Mouse (Mus musculus) spleen, embryonic (tissue): ENCODE data around the gene Rpl13.

Source experiments
- CTCF ChIA-PET: fragments of 350-600 bp; sonication (Branson Sonifier 250); formaldehyde crosslinking; loops from one replicate; lab custom pipeline; 2022; lab: Charles Lee

The Rpl13 gene

GRCm38 (mm10) chr8:123106531-123106930 is 4.4 kb downstream of the Rpl13 start:
- CTCF ChIA-PET = interaction anchor here (0.6 to 0.9 kb wide), 3 partner anchors 87 to 232 kb away, joined by 3 to 4 read pairs (median 4); no protein-coding TSS in a partner anchor

DNA sequence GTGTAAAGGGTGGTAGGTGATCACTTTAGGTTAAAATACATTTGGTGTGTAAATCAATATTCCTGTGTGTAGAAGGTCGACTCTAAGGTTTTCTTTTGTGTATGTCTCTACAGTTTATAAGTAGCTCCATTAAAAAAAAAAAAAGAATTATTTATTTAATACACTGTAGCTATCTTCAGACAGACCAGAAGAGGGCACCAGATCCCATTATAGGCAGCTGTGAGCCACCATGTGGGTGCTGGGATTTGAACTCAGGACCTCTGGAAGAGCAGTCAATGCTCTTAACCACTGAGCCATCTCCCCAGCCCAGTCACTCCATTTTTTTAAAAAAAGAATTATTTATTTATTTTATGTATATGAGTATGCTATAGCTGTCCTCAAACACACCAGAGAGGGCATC is 5.9 kb downstream of the Rpl13 start:
- CTCF ChIA-PET = interaction anchor here (0.7 to 1.1 kb wide), 2 partner anchors 10 to 12 kb away, joined by 4 to 8 read pairs; no protein-coding TSS in a partner anchor

DNA sequence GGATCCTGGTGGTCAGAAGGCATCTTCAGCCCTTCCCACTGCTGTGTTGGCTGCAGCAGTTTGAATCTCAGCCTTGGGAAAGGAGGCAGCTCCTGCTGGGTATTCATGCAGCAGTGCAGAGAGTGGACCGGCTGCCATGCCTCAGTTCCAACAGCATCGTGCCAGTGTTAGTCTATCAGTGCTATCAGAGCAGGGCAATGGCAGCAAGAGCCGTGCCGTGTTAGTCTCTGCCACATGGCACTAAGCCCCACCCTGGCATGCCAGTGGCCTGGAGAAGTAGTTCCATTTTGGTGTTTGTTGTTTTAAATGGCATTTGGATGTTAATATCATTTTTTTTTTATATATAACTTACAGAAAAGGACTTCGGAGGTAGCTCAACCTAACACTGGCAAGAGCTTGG is 6.8 kb downstream of the Rpl13 start:
- CTCF ChIA-PET = interaction anchor here (0.7 kb wide), 1 partner anchor 1644 kb away, joined by 3 read pairs; no protein-coding TSS in a partner anchor

DNA sequence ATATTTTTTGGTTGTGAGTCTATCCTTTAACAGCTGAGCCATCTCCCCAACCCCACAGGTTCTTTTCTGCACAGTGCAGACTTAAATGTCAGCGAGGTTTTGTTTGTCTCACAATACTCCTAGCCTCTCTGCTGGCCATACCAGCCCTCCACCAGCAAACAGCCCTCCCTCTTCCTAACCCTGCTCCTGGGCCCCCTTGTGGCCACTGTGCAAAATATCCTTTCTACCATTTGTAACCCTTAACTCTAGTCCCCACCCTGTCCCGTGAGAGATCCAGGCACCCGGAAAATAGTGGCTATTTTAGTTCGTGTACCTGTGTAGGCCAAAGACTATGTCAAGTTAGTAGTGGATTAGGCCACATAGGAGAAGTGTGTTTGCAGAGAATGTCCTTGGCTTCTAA is 8.5 kb downstream of the Rpl13 start:
- CTCF ChIA-PET = interaction anchor here (0.5 to 0.9 kb wide), 4 partner anchors 15 to 444 kb away, joined by 4 to 19 read pairs (median 5); no protein-coding TSS in a partner anchor

DNA sequence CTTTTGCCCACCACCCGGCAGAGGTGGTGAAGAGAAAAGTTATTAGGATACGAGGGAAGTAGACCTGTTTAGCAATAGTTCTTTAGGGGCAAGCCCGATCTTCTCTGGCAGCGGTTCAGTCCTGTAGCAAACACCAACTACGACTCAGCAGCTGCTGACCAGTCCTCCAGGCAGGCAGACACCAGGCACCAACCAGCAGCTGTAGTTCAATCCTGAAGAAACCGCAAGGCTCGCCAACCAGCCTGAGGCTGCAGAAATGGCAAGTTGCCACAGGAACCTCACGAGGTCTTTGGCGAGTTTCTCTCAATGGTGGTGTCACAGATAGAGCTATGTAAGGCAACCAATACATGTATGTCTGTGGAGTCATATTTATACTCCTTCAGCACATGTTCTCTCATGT is 10.7 kb downstream of the Rpl13 start:
- CTCF ChIA-PET = interaction anchor here (0.6 kb wide), 1 partner anchor 9 kb away, joined by 3 read pairs; no protein-coding TSS in a partner anchor

DNA sequence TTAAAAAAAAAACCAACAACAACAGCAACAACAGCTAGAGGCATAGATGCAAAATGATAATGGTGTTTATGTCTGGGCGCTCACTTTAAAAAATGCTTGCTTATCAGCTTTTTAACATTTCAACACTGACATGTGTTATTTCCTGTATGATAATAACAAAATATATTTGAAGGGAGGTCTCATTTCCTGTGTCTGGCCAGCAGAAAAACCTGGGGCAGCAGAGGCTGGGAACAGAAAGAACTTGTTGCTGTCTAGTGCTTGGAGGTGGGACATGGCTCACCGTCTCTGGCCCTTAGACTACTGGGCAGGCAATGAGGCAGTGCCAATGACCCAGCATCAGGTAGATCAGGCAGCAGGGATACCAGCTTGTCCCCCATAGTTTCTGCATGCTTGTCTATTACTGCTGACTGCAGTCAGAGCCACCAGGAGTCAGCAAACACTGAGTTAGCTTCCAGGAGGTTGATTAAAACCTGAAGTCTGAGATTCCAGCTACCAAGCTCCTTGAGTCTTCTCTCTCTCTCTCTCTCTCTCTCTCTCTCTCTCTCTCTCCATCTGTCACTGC is 11.8 kb downstream of the Rpl13 start:
- CTCF ChIA-PET = no interaction called here

GRCm38 (mm10) chr8:123114644-123115043 is 12.5 kb downstream of the Rpl13 start:
- CTCF ChIA-PET = interaction anchor here (0.7 kb wide), 1 partner anchor 15 kb away, joined by 7 read pairs; no protein-coding TSS in a partner anchor

DNA sequence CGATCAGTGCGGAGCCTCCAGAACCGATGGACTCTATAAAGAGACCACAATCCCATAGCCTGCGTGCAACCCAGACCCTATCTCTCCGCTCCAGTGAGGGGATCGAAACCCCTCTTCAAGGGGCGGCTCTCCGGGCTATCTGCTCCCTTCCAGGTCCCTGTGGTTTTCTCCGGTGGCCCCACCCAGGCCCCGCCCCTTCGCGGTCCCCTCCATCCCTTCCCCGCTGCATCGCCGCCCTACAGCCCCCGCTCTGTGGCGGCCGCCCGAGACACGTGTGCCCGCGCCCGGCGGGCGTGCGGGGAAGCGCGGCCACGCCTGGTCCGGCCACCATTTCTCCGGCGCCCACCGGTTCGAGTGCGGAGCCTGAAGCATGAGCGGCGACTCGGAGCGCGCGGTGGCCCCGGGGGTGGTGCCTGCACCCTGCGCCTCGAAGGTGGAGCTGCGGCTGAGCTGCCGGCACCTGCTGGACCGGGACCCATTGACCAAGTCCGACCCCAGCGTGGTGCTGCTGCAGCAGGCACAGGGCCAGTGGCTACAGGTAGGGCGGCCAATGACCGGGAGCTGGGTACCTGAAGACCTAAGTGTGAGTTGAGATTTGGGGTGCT is 15.1 kb downstream of the Rpl13 start, which contains the start of gene Cpne7:
Gene Cpne7, plus strand, starts transcription at position 248 of the 605 bp plus-strand sequence.
- CTCF ChIA-PET = interaction anchor here (0.7 kb wide), 1 partner anchor 9 kb away, joined by 8 read pairs; no protein-coding TSS in a partner anchor

GRCm38 (mm10) chr8:123117744-123118143 is 15.6 kb downstream of the Rpl13 start:
- CTCF ChIA-PET = interaction anchor here (0.7 kb wide), 1 partner anchor 10 kb away, joined by 8 read pairs; no protein-coding TSS in a partner anchor

GRCm38 (mm10) chr8:123122059-123122458 is 19.9 kb downstream of the Rpl13 start:
- CTCF ChIA-PET = interaction anchor here (0.6 kb wide), 1 partner anchor 9 kb away, joined by 3 read pairs; no protein-coding TSS in a partner anchor

- CTCF ChIA-PET = no interaction called here
Observed at GRCm38 (mm10) chr8:123122670-123123069, 20.5 kb downstream of the Rpl13 start.

GRCm38 (mm10) chr8:123126193-123126816 is 24.2 kb downstream of the Rpl13 start:
- CTCF ChIA-PET = no interaction called here

- CTCF ChIA-PET = no interaction called here
Observed at GRCm38 (mm10) chr8:123131041-123131440, 28.9 kb downstream of the Rpl13 start.

DNA sequence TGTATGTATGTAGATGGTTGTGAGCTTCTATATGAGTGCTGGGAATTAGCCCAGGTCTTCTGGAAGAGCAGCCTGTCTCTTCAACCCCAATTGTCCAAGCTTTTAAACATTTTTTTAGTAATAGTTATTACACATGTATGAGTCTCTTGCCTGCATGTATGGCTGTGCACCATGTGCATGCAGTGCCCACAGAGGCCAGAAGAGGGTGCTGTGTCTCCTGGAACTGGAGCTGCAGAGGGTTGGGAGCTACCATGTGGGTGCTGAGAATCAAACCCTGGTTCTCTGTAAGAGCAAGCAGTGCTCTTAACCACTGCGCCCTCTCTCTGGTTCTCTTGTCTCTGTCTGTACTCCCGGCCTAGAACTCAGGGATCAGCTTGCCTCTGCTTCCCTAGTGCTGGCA is 30.8 kb downstream of the Rpl13 start:
- CTCF ChIA-PET = no interaction called here

DNA sequence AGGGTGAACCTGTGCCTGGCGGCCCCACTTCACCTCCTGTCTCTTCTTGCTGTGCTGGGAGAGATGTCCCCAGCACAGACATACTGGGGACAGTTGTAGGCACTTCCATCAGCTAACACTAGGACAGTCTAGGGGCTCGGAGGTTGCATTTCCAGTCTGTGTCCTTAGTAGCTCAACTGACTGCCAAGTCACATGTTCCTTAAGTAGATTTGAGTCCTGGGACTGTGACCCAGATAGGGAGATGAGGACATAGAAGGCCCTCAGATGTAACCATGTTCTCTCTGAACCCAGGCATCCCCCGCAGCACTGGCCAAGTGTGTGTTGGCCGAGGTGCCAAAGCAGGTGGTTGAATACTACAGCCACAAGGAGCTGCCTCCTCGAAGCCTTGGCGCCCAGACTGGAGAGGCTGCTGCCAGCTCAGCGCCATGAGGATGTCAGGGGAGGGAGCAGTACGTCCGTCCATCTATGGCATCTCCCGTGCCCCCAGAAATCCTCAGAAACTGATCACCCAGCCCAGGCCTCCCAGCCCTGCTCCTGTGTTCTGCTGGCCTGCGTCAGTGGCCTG is 32.1 kb downstream of the Rpl13 start:
- CTCF ChIA-PET = no interaction called here

- CTCF ChIA-PET = no interaction called here
Observed at GRCm38 (mm10) chr8:123135406-123135805, 33.3 kb downstream of the Rpl13 start.

GRCm38 (mm10) chr8:123135806-123136205 is 33.7 kb downstream of the Rpl13 start:
- CTCF ChIA-PET = no interaction called here

GRCm38 (mm10) chr8:123136287-123136686 is 34.1 kb downstream of the Rpl13 start:
- CTCF ChIA-PET = no interaction called here

- CTCF ChIA-PET = no interaction called here
Observed at GRCm38 (mm10) chr8:123137645-123138077, 35.5 kb downstream of the Rpl13 start.

DNA sequence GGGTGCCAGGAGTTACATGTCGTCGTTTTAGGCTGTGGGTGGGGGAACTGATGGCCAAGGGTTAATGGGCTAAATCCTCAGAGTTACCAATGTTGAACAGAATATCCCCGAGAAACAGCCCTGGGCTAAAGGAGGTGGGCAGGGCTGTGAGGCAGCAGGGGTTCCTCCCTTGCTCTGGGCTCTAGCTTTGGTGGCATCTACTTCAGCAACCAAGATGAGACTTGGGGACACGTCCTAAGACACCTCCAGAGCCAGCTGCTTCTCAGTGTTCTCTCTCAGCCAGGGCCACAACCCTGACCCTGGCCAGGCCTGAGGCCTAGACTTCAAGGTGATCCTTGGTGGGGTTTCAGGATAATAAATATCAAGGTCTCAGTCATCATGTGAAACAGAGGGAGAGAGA is 36.6 kb downstream of the Rpl13 start:
- CTCF ChIA-PET = no interaction called here

- CTCF ChIA-PET = interaction anchor here (0.6 kb wide), 1 partner anchor 69 kb away, joined by 3 read pairs; no protein-coding TSS in a partner anchor
Observed at GRCm38 (mm10) chr8:123141741-123142462, 39.8 kb downstream of the Rpl13 start.
